Mouse (Mus musculus): ENCODE data around the gene Col4a6.

DNA sequence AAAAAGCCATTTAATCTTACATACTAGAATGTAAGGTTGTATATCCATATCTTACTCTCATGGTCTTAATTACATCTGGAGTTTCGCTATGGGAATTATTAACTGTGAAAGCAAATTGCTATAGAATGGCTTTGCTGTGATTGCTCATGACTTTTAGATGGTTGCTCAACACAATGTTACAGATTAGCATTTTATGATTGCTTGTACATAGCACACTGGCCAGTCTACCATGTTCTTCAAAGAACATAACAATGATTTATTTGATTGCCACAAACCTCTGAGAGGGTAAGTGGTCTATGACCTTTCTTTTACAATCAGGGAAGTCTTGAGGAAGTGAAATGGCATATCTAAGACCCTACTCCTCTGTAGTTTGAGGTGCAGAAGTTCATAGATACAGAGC lies 25.9 kb downstream of the Col4a6 start:
- no peak for TF ChIP-seq CTCF (IDR thresholded peaks at IDR 0.05; ENCODE audit: borderline replicate concordance, control insufficient read depth, extremely low read depth, insufficient read depth, low read length, poor library complexity)
- no peak for TF ChIP-seq POLR2A (IDR thresholded peaks at IDR 0.05; ENCODE audit: control insufficient read depth, extremely low read depth, insufficient read depth, low read length, poor library complexity)
